ENCODE assay signal across 10 mouse cellular contexts in genomic region chr2:26661768-26662508, GRCm38 (mm10). TPM values are rescaled to one million over a fixed set of nuclear protein-coding genes. Genes with fewer than 3 reads are reported as not detected.
A peak's percentile ranks its signal among the peaks of the same experiment; 100 is the strongest.
DNase-seq lines count a peak whose midpoint lies in the region; ATAC-seq and TF ChIP-seq lines count a peak whose summit lies in the region.
"Had no signal": no experiment of that assay in that cellular context is flagged by ENCODE, and none has a peak within 500 bp of the region (broad histone marks: within the 10 kb centered on the region; RNA-seq: fewer than 3 reads in every experiment).

No protein-coding gene starts in this region.

- H3K9me3 ChIP-seq in liver, embryonic 11.5 days (ENCODE audit: control insufficient read depth, low read length) = no peaks in the 10 kb centered on the region
- H3K9me3 ChIP-seq in forebrain, embryonic 11.5 days (ENCODE audit: control insufficient read depth, low read length) = no peaks in the 10 kb centered on the region
- no peaks in the 10 kb centered on the region for H3K9me3 ChIP-seq in limb, embryonic 14.5 days (ENCODE audit: control insufficient read depth, low read length)
- no peaks in the 10 kb centered on the region for H3K9me3 ChIP-seq in stomach, embryonic 15.5 days

- ATAC-seq in liver, embryonic 11.5 days (replicated peaks; ENCODE audit: low FRiP score) = no peak
- no peak for ATAC-seq in forebrain, embryonic 11.5 days (replicated peaks; ENCODE audit: low FRiP score)
- no peak for ATAC-seq in limb, embryonic 14.5 days (ENCODE audit: low FRiP score, low read depth)
- ATAC-seq in stomach, embryonic 15.5 days (ENCODE audit: insufficient read depth, low FRiP score, low read depth) = no peak; the same call in 1 of the 2 replicates
- ATAC-seq in cerebellum, adult (ENCODE audit: insufficient number of reproducible peaks, low FRiP score, low TSS enrichment) = no peak

- no peak overlapping the region for H3K9ac ChIP-seq in liver, embryonic 11.5 days (ENCODE audit: low read depth, low read length)
- no peak overlapping the region for H3K9ac ChIP-seq in forebrain, embryonic 11.5 days (ENCODE audit: low read length)
- peak overlapping the region; percentile 34; the same call in 1 of the 2 replicates for H3K9ac ChIP-seq in limb, embryonic 14.5 days (ENCODE audit: low read depth, low read length, severe bottlenecking)
- H3K9ac ChIP-seq in stomach, embryonic 15.5 days = no peak overlapping the region

- no peaks in the 10 kb centered on the region for H3K4me1 ChIP-seq in liver, embryonic 11.5 days (replicated peaks; ENCODE audit: control insufficient read depth, insufficient read depth, low read length)
- H3K4me1 ChIP-seq in forebrain, embryonic 11.5 days (replicated peaks; ENCODE audit: control insufficient read depth, insufficient read depth, low read length) = no peaks in the 10 kb centered on the region
- no peaks in the 10 kb centered on the region for H3K4me1 ChIP-seq in limb, embryonic 14.5 days (ENCODE audit: control insufficient read depth, insufficient read depth, low read length)
- no peaks in the 10 kb centered on the region for H3K4me1 ChIP-seq in stomach, embryonic 15.5 days

- H3K27ac ChIP-seq in liver, embryonic 11.5 days (ENCODE audit: low read depth, low read length) = no peak overlapping the region
- no peak overlapping the region for H3K27ac ChIP-seq in forebrain, embryonic 11.5 days (ENCODE audit: low read depth, low read length)
- H3K27ac ChIP-seq in limb, embryonic 14.5 days (replicated peaks; ENCODE audit: low read depth, low read length) = no peak overlapping the region
- no peak overlapping the region for H3K27ac ChIP-seq in stomach, embryonic 15.5 days

- H3K4me3 ChIP-seq in liver, embryonic 11.5 days (ENCODE audit: low read depth, low read length) = peak overlapping the region; percentile 33
- peak overlapping the region; percentile 21 for H3K4me3 ChIP-seq in forebrain, embryonic 11.5 days (ENCODE audit: low read depth, low read length)
- H3K4me3 ChIP-seq in limb, embryonic 14.5 days (replicated peaks; ENCODE audit: low read length) = peak overlapping the region; percentile 26; the same call in 1 of the 2 replicates
- H3K4me3 ChIP-seq in stomach, embryonic 15.5 days (replicated peaks) = peak overlapping the region; percentile 32

- H3K36me3 ChIP-seq in liver, embryonic 11.5 days (ENCODE audit: control insufficient read depth, insufficient read depth, low read length) = no peaks in the 10 kb centered on the region
- no peaks in the 10 kb centered on the region for H3K36me3 ChIP-seq in forebrain, embryonic 11.5 days (ENCODE audit: control insufficient read depth, insufficient read depth, low read length)
- no peaks in the 10 kb centered on the region for H3K36me3 ChIP-seq in limb, embryonic 14.5 days (ENCODE audit: control insufficient read depth, insufficient read depth, low read length)
- H3K36me3 ChIP-seq in stomach, embryonic 15.5 days = no peaks in the 10 kb centered on the region

- DNase-seq in liver, embryonic 11.5 days (ENCODE audit: low spot score) = no peak
- no peak for DNase-seq in liver
- peak; percentile 52 for DNase-seq in forebrain, embryonic 11.5 days (ENCODE audit: low spot score)
- DNase-seq in limb, embryonic 14.5 days (ENCODE audit: low spot score) = no peak
- no peak for DNase-seq in urinary bladder, postnatal 36 days (ENCODE audit: low spot score in 2 of 2)
- no peak for DNase-seq in left cerebral cortex, adult 11 months (ENCODE audit: low spot score)
- DNase-seq: cerebellum, adult 8-10 months; kidney, adult 18-20 months had no signal

- H3K4me2 ChIP-seq in liver, embryonic 11.5 days = peak overlapping the region; percentile 60
- peak overlapping the region; percentile 51 for H3K4me2 ChIP-seq in forebrain, embryonic 11.5 days (ENCODE audit: low read depth, low read length, severe bottlenecking)
- H3K4me2 ChIP-seq in limb, embryonic 14.5 days (replicated peaks; ENCODE audit: low read depth, low read length, severe bottlenecking) = peak overlapping the region; percentile 53
- H3K4me2 ChIP-seq in stomach, embryonic 15.5 days = peak overlapping the region; percentile 57

- WGBS in liver, embryonic 11.5 days = 46% methylated on average over 29 of the region's 29 CpGs
- WGBS in forebrain, embryonic 11.5 days = 51% methylated on average over 29 of the region's 29 CpGs
- 46% methylated on average over 29 of the region's 29 CpGs for WGBS in limb, embryonic 14.5 days
- 39% methylated on average over 29 of the region's 29 CpGs for WGBS in stomach, embryonic 15.5 days

- no peak for TF ChIP-seq POLR2A in limb, embryonic 14.5 days (IDR thresholded peaks at IDR 0.05; ENCODE audit: borderline replicate concordance, extremely low read depth, insufficient read depth, insufficient read length)

- H3K27me3 ChIP-seq in liver, embryonic 11.5 days (replicated peaks; ENCODE audit: control insufficient read depth, insufficient read depth, low read length) = peaks cover 6% of the 10 kb centered on the region
- no peaks in the 10 kb centered on the region for H3K27me3 ChIP-seq in forebrain, embryonic 11.5 days (ENCODE audit: control insufficient read depth, insufficient read depth, low read length)
- H3K27me3 ChIP-seq in limb, embryonic 14.5 days (ENCODE audit: control insufficient read depth, insufficient read depth, low read length) = 0 out of 2 replicates have a peak, but pooled peaks cover 5% of the 10 kb centered on the region
- peaks cover 3% of the 10 kb centered on the region; the same call in 1 of the 2 replicates for H3K27me3 ChIP-seq in stomach, embryonic 15.5 days (replicated peaks)

RNA-seq across cellular contexts. Expression of gene Lcn4, which starts 9.1 kb away (rescaled TPM):
- not detected in 2 replicates for polyA plus RNA-seq in liver, embryonic 11.5 days (2014; fragmentation: Nextera tagmentation; extraction: Ambion mirVana)
- not detected in 2 replicates for polyA plus RNA-seq in forebrain, embryonic 11.5 days (2014; fragmentation: Nextera tagmentation; extraction: Ambion mirVana)
- not detected in 2 replicates for polyA plus RNA-seq in limb, embryonic 14.5 days (2012; rRNA removed)
- not detected in 2 replicates for polyA plus RNA-seq in limb, embryonic 14.5 days (2014; fragmentation: Nextera tagmentation; extraction: Ambion mirVana)
- polyA plus RNA-seq in stomach, embryonic 15.5 days (2015; fragmentation: Nextera tagmentation; extraction: Ambion mirVana) = not detected in 2 replicates

RNA-seq across cellular contexts. Expression of gene Fam69b, which starts 33.7 kb away (rescaled TPM):
- 10.5 and 11.1 TPM in 2 replicates for polyA plus RNA-seq in liver, embryonic 11.5 days (2014; fragmentation: Nextera tagmentation; extraction: Ambion mirVana)
- polyA plus RNA-seq in forebrain, embryonic 11.5 days (2014; fragmentation: Nextera tagmentation; extraction: Ambion mirVana) = 49.8 and 63.8 TPM in 2 replicates
- polyA plus RNA-seq in limb, embryonic 14.5 days (2012; rRNA removed) = 42.2 and 62.8 TPM in 2 replicates
- 47.5 and 54.2 TPM in 2 replicates for polyA plus RNA-seq in limb, embryonic 14.5 days (2014; fragmentation: Nextera tagmentation; extraction: Ambion mirVana)
- polyA plus RNA-seq in stomach, embryonic 15.5 days (2015; fragmentation: Nextera tagmentation; extraction: Ambion mirVana) = 28.9 and 33.7 TPM in 2 replicates

RNA-seq across cellular contexts. Expression of gene Agpat2, which starts 57.7 kb away (rescaled TPM):
- polyA plus RNA-seq in liver, embryonic 11.5 days (2014; fragmentation: Nextera tagmentation; extraction: Ambion mirVana) = 36.1 and 40.1 TPM in 2 replicates
- polyA plus RNA-seq in forebrain, embryonic 11.5 days (2014; fragmentation: Nextera tagmentation; extraction: Ambion mirVana) = 6.0 and 8.9 TPM in 2 replicates
- polyA plus RNA-seq in limb, embryonic 14.5 days (2012; rRNA removed) = 27.8 and 35.1 TPM in 2 replicates
- 24.1 and 28.9 TPM in 2 replicates for polyA plus RNA-seq in limb, embryonic 14.5 days (2014; fragmentation: Nextera tagmentation; extraction: Ambion mirVana)
- polyA plus RNA-seq in stomach, embryonic 15.5 days (2015; fragmentation: Nextera tagmentation; extraction: Ambion mirVana) = 60.1 and 63.4 TPM in 2 replicates
